Mouse (Mus musculus): ENCODE results near the gene Lims1. TPM values are rescaled to one million over a fixed set of nuclear protein-coding genes. Genes with fewer than 3 reads are reported as not detected.

Lims1 gene
- total RNA-seq, 4 experiments from 2014 or later = 38.1 to 48.6 (median 44.4) TPM

GRCm38 (mm10) chr10:58427930-58428329 is 104.7 kb downstream of the Lims1 start:
- DNase-seq (ENCODE audit: low spot score in 2 of 2) = no peak

GRCm38 (mm10) chr10:58445850-58446249 is 122.6 kb downstream of the Lims1 start:
- no peak for DNase-seq (ENCODE audit: low spot score in 2 of 2)

- peak; percentile 96 to 97 for DNase-seq (ENCODE audit: low spot score in 2 of 2)
Observed at GRCm38 (mm10) chr10:58446384-58447279, 123.4 kb downstream of the Lims1 start, which contains the start of gene Ranbp2. TSS of gene Ranbp2 (plus strand) at chr10:58446920.

GRCm38 (mm10) chr10:58447280-58447781 is 124.1 kb downstream of the Lims1 start:
- DNase-seq (ENCODE audit: low spot score in 2 of 2) = peak in 1 of 2 experiments; percentile 6

GRCm38 (mm10) chr10:58451575-58451974 is 128.3 kb downstream of the Lims1 start:
- no peak for DNase-seq (ENCODE audit: low spot score in 2 of 2)

- no peak for DNase-seq (ENCODE audit: low spot score in 2 of 2)
Observed at GRCm38 (mm10) chr10:58452185-58452584, 128.9 kb downstream of the Lims1 start.

- no peak for DNase-seq (ENCODE audit: low spot score in 2 of 2)
Observed at GRCm38 (mm10) chr10:58459896-58460295, 136.6 kb downstream of the Lims1 start.

Other genes with a start within 250 kb of the Lims1 start
- not detected for gene AW822073, start 98.5 kb upstream of the Lims1 start, total RNA-seq (2022)
- not detected for gene Duxf3, start 90.8 kb upstream of the Lims1 start, total RNA-seq (2022)
- gene Gm4981, start 86.8 kb upstream of the Lims1 start, total RNA-seq (2022) = not detected
- gene Gcc2, start 68.0 kb upstream of the Lims1 start, total RNA-seq (2022) = 10 to 100 TPM; 23.7 to 39.7 (median 29.2) TPM
- 10 to 100 TPM; 46.3 to 53.8 (median 47.4) TPM for gene Ranbp2, start 123.5 kb downstream of the Lims1 start, total RNA-seq (2022)
- gene Ccdc138, start 174.5 kb downstream of the Lims1 start, total RNA-seq (2022) = under 1 TPM; 0.11 to 0.22 (median 0.20) TPM

Data from gastrocnemius, adult 8-10 months (tissue).